Mouse (Mus musculus): ENCODE measurements around the gene Ano9. TPM values are rescaled to one million over a fixed set of nuclear protein-coding genes. Genes with fewer than 3 reads are reported as not detected.
A peak's percentile ranks its signal among the peaks of the same experiment; 100 is the strongest.

Gene Ano9
- polyA plus RNA-seq, 1 experiment: 22.1 TPM

- Histone ChIP-seq H3K9me3 (replicated peaks; ENCODE audit: control insufficient read depth, insufficient read depth, low read length, poor library complexity, severe bottlenecking) (no peaks in the 10 kb centered on the region), H3K4me1 (ENCODE audit: control insufficient read depth, insufficient read depth, low read length) (peaks cover 5% of the 10 kb centered on the region), H3K27ac (ENCODE audit: insufficient read depth, low read length) (no peak overlapping the region), H3K9ac (ENCODE audit: low read depth, poor library complexity, severe bottlenecking) (no peak overlapping the region), H3K4me3 (ENCODE audit: low read depth, low read length) (no peak overlapping the region), H3K27me3 (ENCODE audit: control insufficient read depth, insufficient read depth, low read length, poor library complexity, severe bottlenecking) (no peaks in the 10 kb centered on the region), H3K36me3 (ENCODE audit: control insufficient read depth, insufficient read depth, low read length, poor library complexity, severe bottlenecking) (no peaks in the 10 kb centered on the region)
- TF ChIP-seq EP300 (IDR thresholded peaks at IDR 0.05; ENCODE audit: insufficient read depth, low read depth, low read length): no peak
- no peak for TF ChIP-seq POLR2A (IDR thresholded peaks at IDR 0.05; ENCODE audit: insufficient read depth, low read length)
- no peak for TF ChIP-seq CTCF (IDR thresholded peaks at IDR 0.05; ENCODE audit: low read depth, low read length)
Measured at GRCm38 (mm10) chr7:141058601-141059341, 58.8 kb downstream of the Ano9 start.

- Histone ChIP-seq H3K4me1 (ENCODE audit: control insufficient read depth, insufficient read depth, low read length) (peaks cover 3% of the 10 kb centered on the region), H3K27me3 (ENCODE audit: control insufficient read depth, insufficient read depth, low read length, poor library complexity, severe bottlenecking) (no peaks in the 10 kb centered on the region), H3K4me3 (ENCODE audit: low read depth, low read length) (no peak overlapping the region), H3K36me3 (ENCODE audit: control insufficient read depth, insufficient read depth, low read length, poor library complexity, severe bottlenecking) (no peaks in the 10 kb centered on the region), H3K9ac (ENCODE audit: low read depth, poor library complexity, severe bottlenecking) (no peak overlapping the region), H3K9me3 (replicated peaks; ENCODE audit: control insufficient read depth, insufficient read depth, low read length, poor library complexity, severe bottlenecking) (no peaks in the 10 kb centered on the region), H3K27ac (ENCODE audit: insufficient read depth, low read length) (peak overlapping the region; percentile 61; the same call in 1 of the 2 replicates)
- TF ChIP-seq CTCF (IDR thresholded peaks at IDR 0.05; ENCODE audit: low read depth, low read length): no peak
- no peak for TF ChIP-seq EP300 (IDR thresholded peaks at IDR 0.05; ENCODE audit: insufficient read depth, low read depth, low read length)
- TF ChIP-seq POLR2A (IDR thresholded peaks at IDR 0.05; ENCODE audit: insufficient read depth, low read length): no peak
Measured at GRCm38 (mm10) chr7:141057541-141057940, 60.1 kb downstream of the Ano9 start.

- Histone ChIP-seq H3K9ac (ENCODE audit: low read depth, poor library complexity, severe bottlenecking) (no peak overlapping the region), H3K36me3 (ENCODE audit: control insufficient read depth, insufficient read depth, low read length, poor library complexity, severe bottlenecking) (no peaks in the 10 kb centered on the region), H3K9me3 (replicated peaks; ENCODE audit: control insufficient read depth, insufficient read depth, low read length, poor library complexity, severe bottlenecking) (no peaks in the 10 kb centered on the region), H3K27me3 (ENCODE audit: control insufficient read depth, insufficient read depth, low read length, poor library complexity, severe bottlenecking) (no peaks in the 10 kb centered on the region), H3K4me3 (ENCODE audit: low read depth, low read length) (no peak overlapping the region), H3K4me1 (ENCODE audit: control insufficient read depth, insufficient read depth, low read length) (peaks cover 3% of the 10 kb centered on the region), H3K27ac (ENCODE audit: insufficient read depth, low read length) (peak overlapping the region; percentile 61)
- TF ChIP-seq POLR2A (IDR thresholded peaks at IDR 0.05; ENCODE audit: insufficient read depth, low read length) (no peak), CTCF (IDR thresholded peaks at IDR 0.05; ENCODE audit: low read depth, low read length) (no peak), EP300 (IDR thresholded peaks at IDR 0.05; ENCODE audit: insufficient read depth, low read depth, low read length) (no peak)
Measured at GRCm38 (mm10) chr7:141056976-141057375, 60.6 kb downstream of the Ano9 start.

DNA sequence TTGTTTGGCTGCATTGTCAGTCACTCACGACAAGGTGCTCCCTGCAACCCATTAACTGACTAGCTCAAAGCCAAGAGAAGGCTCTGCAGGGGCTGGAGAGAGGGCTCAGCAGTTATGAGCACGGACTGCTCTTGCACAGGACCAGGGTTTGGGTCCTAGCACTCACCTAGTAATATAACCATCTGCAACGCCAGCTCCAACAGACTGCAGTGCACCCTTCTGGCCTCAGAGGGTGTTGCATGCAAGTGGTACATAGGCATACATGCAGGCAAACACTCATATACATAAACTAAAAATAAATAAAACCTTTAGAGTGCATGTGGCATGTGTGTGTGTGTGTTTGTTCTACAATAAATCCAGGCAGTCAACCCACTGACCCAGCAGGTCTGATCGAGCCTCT is 61.8 kb downstream of the Ano9 start:
- peak; percentile 41 for TF ChIP-seq CTCF (IDR thresholded peaks at IDR 0.05; ENCODE audit: low read depth, low read length)
- no peak for TF ChIP-seq POLR2A (IDR thresholded peaks at IDR 0.05; ENCODE audit: insufficient read depth, low read length)
- no peak for TF ChIP-seq EP300 (IDR thresholded peaks at IDR 0.05; ENCODE audit: insufficient read depth, low read depth, low read length)
- peaks cover 3% of the 10 kb centered on the region for H3K4me1 ChIP-seq (ENCODE audit: control insufficient read depth, insufficient read depth, low read length)
- no peaks in the 10 kb centered on the region for H3K27me3 ChIP-seq (ENCODE audit: control insufficient read depth, insufficient read depth, low read length, poor library complexity, severe bottlenecking)
- no peak overlapping the region for H3K4me3 ChIP-seq (ENCODE audit: low read depth, low read length)
- no peak overlapping the region for H3K27ac ChIP-seq (ENCODE audit: insufficient read depth, low read length)
- H3K9ac ChIP-seq (ENCODE audit: low read depth, poor library complexity, severe bottlenecking): no peak overlapping the region
- no peaks in the 10 kb centered on the region for H3K36me3 ChIP-seq (ENCODE audit: control insufficient read depth, insufficient read depth, low read length, poor library complexity, severe bottlenecking)
- no peaks in the 10 kb centered on the region for H3K9me3 ChIP-seq (replicated peaks; ENCODE audit: control insufficient read depth, insufficient read depth, low read length, poor library complexity, severe bottlenecking)

GRCm38 (mm10) chr7:141052421-141052820 is 65.2 kb downstream of the Ano9 start:
- H3K27me3 ChIP-seq (ENCODE audit: control insufficient read depth, insufficient read depth, low read length, poor library complexity, severe bottlenecking): no peaks in the 10 kb centered on the region
- no peak overlapping the region for H3K4me3 ChIP-seq (ENCODE audit: low read depth, low read length)
- H3K4me1 ChIP-seq (ENCODE audit: control insufficient read depth, insufficient read depth, low read length): peaks cover 5% of the 10 kb centered on the region
- H3K27ac ChIP-seq (ENCODE audit: insufficient read depth, low read length): no peak overlapping the region
- TF ChIP-seq POLR2A (IDR thresholded peaks at IDR 0.05; ENCODE audit: insufficient read depth, low read length) (no peak), CTCF (IDR thresholded peaks at IDR 0.05; ENCODE audit: low read depth, low read length) (no peak), EP300 (IDR thresholded peaks at IDR 0.05; ENCODE audit: insufficient read depth, low read depth, low read length) (no peak)
- H3K9ac ChIP-seq (ENCODE audit: low read depth, poor library complexity, severe bottlenecking): no peak overlapping the region
- H3K9me3 ChIP-seq (replicated peaks; ENCODE audit: control insufficient read depth, insufficient read depth, low read length, poor library complexity, severe bottlenecking): no peaks in the 10 kb centered on the region
- H3K36me3 ChIP-seq (ENCODE audit: control insufficient read depth, insufficient read depth, low read length, poor library complexity, severe bottlenecking): no peaks in the 10 kb centered on the region

DNA sequence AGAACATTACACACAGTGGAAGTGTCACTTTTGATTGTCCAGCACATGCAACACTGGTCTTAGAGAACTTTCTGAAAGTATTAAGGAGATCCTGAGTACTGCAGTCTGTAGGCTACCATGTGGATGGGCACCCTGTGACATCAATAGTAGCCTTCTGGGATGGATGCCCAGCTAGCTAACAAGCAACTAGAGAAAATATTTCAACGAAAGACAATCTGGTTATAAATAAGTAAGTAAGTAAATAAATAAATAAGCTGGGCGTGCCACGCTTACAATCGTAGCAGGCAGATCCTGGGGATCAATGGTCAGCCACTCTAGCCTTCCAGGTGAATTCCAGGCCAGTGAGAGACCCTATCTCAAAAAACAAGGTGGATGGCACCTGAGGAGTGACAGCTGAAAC is 65.6 kb downstream of the Ano9 start:
- H3K36me3 ChIP-seq (ENCODE audit: control insufficient read depth, insufficient read depth, low read length, poor library complexity, severe bottlenecking): no peaks in the 10 kb centered on the region
- TF ChIP-seq POLR2A (IDR thresholded peaks at IDR 0.05; ENCODE audit: insufficient read depth, low read length) (no peak), EP300 (IDR thresholded peaks at IDR 0.05; ENCODE audit: insufficient read depth, low read depth, low read length) (no peak), CTCF (IDR thresholded peaks at IDR 0.05; ENCODE audit: low read depth, low read length) (no peak)
- H3K9ac ChIP-seq (ENCODE audit: low read depth, poor library complexity, severe bottlenecking): no peak overlapping the region
- peaks cover 5% of the 10 kb centered on the region for H3K4me1 ChIP-seq (ENCODE audit: control insufficient read depth, insufficient read depth, low read length)
- peak overlapping the region; percentile 64 for H3K4me3 ChIP-seq (ENCODE audit: low read depth, low read length)
- H3K9me3 ChIP-seq (replicated peaks; ENCODE audit: control insufficient read depth, insufficient read depth, low read length, poor library complexity, severe bottlenecking): no peaks in the 10 kb centered on the region
- H3K27ac ChIP-seq (ENCODE audit: insufficient read depth, low read length): no peak overlapping the region
- H3K27me3 ChIP-seq (ENCODE audit: control insufficient read depth, insufficient read depth, low read length, poor library complexity, severe bottlenecking): no peaks in the 10 kb centered on the region

Other genes with a start within 250 kb of the Ano9 start
- 246 and 251 TPM in 2 replicates for gene Psmd13, start 235.8 kb downstream of the Ano9 start, polyA plus RNA-seq (2011; ENCODE audit: insufficient read depth, insufficient read length, low read depth, missing spikeins)
- 17.4 and 17.9 TPM in 2 replicates for gene Sirt3, start 235.5 kb downstream of the Ano9 start, polyA plus RNA-seq (2011; ENCODE audit: insufficient read depth, insufficient read length, low read depth, missing spikeins)
- gene Cox8b, start 217.4 kb downstream of the Ano9 start, polyA plus RNA-seq (2011; ENCODE audit: insufficient read depth, insufficient read length, low read depth, missing spikeins): not detected in 2 replicates
- not detected in 2 replicates for gene Nlrp6, start 196.9 kb downstream of the Ano9 start, polyA plus RNA-seq (2011; ENCODE audit: insufficient read depth, insufficient read length, low read depth, missing spikeins)
- gene Pgghg, start 176.4 kb downstream of the Ano9 start, polyA plus RNA-seq (2011; ENCODE audit: insufficient read depth, insufficient read length, low read depth, missing spikeins): 9.4 and 9.7 TPM in 2 replicates
- 1.8 and 3.9 TPM in 2 replicates for gene Ifitm5, start 167.5 kb downstream of the Ano9 start, polyA plus RNA-seq (2011; ENCODE audit: insufficient read depth, insufficient read length, low read depth, missing spikeins)
- gene Gm45717, start 161.9 kb downstream of the Ano9 start, polyA plus RNA-seq (2011; ENCODE audit: insufficient read depth, insufficient read length, low read depth, missing spikeins): 3.1 TPM in 1 of 2 replicates, not detected in the other
- gene Ifitm2, start 161.8 kb downstream of the Ano9 start, polyA plus RNA-seq (2011; ENCODE audit: insufficient read depth, insufficient read length, low read depth, missing spikeins): 720 and 786 TPM in 2 replicates
- 501 and 504 TPM in 2 replicates for gene Ifitm1, start 150.6 kb downstream of the Ano9 start, polyA plus RNA-seq (2011; ENCODE audit: insufficient read depth, insufficient read length, low read depth, missing spikeins)
- 410 and 433 TPM in 2 replicates for gene Ifitm3, start 107.0 kb downstream of the Ano9 start, polyA plus RNA-seq (2011; ENCODE audit: insufficient read depth, insufficient read length, low read depth, missing spikeins)
- gene Ifitm6, start 99.9 kb downstream of the Ano9 start, polyA plus RNA-seq (2011; ENCODE audit: insufficient read depth, insufficient read length, low read depth, missing spikeins): not detected in 2 replicates
- gene Gm17387, start 88.7 kb downstream of the Ano9 start, polyA plus RNA-seq (2011; ENCODE audit: insufficient read depth, insufficient read length, low read depth, missing spikeins): not detected in 2 replicates
- 18.3 and 22.2 TPM in 2 replicates for gene B4galnt4, start 56.7 kb downstream of the Ano9 start, polyA plus RNA-seq (2011; ENCODE audit: insufficient read depth, insufficient read length, low read depth, missing spikeins)
- gene Pkp3, start 39.6 kb downstream of the Ano9 start, polyA plus RNA-seq (2011; ENCODE audit: insufficient read depth, insufficient read length, low read depth, missing spikeins): 19.6 and 22.0 TPM in 2 replicates
- gene Sigirr, start 17.2 kb downstream of the Ano9 start, polyA plus RNA-seq (2011; ENCODE audit: insufficient read depth, insufficient read length, low read depth, missing spikeins): 15.4 and 23.2 TPM in 2 replicates
- gene Ptdss2, start 4.6 kb upstream of the Ano9 start, polyA plus RNA-seq (2011; ENCODE audit: insufficient read depth, insufficient read length, low read depth, missing spikeins): 42.5 and 55.3 TPM in 2 replicates
- gene Rnh1, start 55.1 kb upstream of the Ano9 start, polyA plus RNA-seq (2011; ENCODE audit: insufficient read depth, insufficient read length, low read depth, missing spikeins): 44.8 and 48.5 TPM in 2 replicates
- gene Hras, start 76.2 kb upstream of the Ano9 start, polyA plus RNA-seq (2011; ENCODE audit: insufficient read depth, insufficient read length, low read depth, missing spikeins): 50.5 and 51.8 TPM in 2 replicates
- gene Lrrc56, start 76.4 kb upstream of the Ano9 start, polyA plus RNA-seq (2011; ENCODE audit: insufficient read depth, insufficient read length, low read depth, missing spikeins): 3.3 and 3.4 TPM in 2 replicates
- gene Lmntd2, start 96.3 kb upstream of the Ano9 start, polyA plus RNA-seq (2011; ENCODE audit: insufficient read depth, insufficient read length, low read depth, missing spikeins): 5.9 and 6.6 TPM in 2 replicates
- 29.6 and 36.3 TPM in 2 replicates for gene Rassf7, start 98.1 kb upstream of the Ano9 start, polyA plus RNA-seq (2011; ENCODE audit: insufficient read depth, insufficient read length, low read depth, missing spikeins)
- gene Phrf1, start 111.0 kb upstream of the Ano9 start, polyA plus RNA-seq (2011; ENCODE audit: insufficient read depth, insufficient read length, low read depth, missing spikeins): 99.5 and 99.9 TPM in 2 replicates
- 0.57 TPM in 1 of 2 replicates, not detected in the other for gene Irf7, start 148.7 kb upstream of the Ano9 start, polyA plus RNA-seq (2011; ENCODE audit: insufficient read depth, insufficient read length, low read depth, missing spikeins)
- gene Cdhr5, start 159.0 kb upstream of the Ano9 start, polyA plus RNA-seq (2011; ENCODE audit: insufficient read depth, insufficient read length, low read depth, missing spikeins): not detected in 2 replicates
- gene Sct, start 161.3 kb upstream of the Ano9 start, polyA plus RNA-seq (2011; ENCODE audit: insufficient read depth, insufficient read length, low read depth, missing spikeins): 7.4 and 8.5 TPM in 2 replicates
- 0.21 and 0.65 TPM in 2 replicates for gene Drd4, start 174.2 kb upstream of the Ano9 start, polyA plus RNA-seq (2011; ENCODE audit: insufficient read depth, insufficient read length, low read depth, missing spikeins)
- 79.2 and 79.4 TPM in 2 replicates for gene Deaf1, start 209.9 kb upstream of the Ano9 start, polyA plus RNA-seq (2011; ENCODE audit: insufficient read depth, insufficient read length, low read depth, missing spikeins)
- gene Tmem80, start 209.9 kb upstream of the Ano9 start, polyA plus RNA-seq (2011; ENCODE audit: insufficient read depth, insufficient read length, low read depth, missing spikeins): 7.0 and 8.2 TPM in 2 replicates
- 39.8 and 46.0 TPM in 2 replicates for gene Eps8l2, start 221.1 kb upstream of the Ano9 start, polyA plus RNA-seq (2011; ENCODE audit: insufficient read depth, insufficient read length, low read depth, missing spikeins)

All from ES-Bruce4 (cell line).